Mouse (Mus musculus) thymus, postnatal 10 days (tissue): ENCODE measurements around the gene Emsy.
A peak's percentile ranks its signal among the peaks of the same experiment; 100 is the strongest.

Source experiments
- DNase-seq, 2 experiments: peaks; one replicate each; pipeline ENCODE4 v3.0.0; 2021; ENCODE audit warnings: low spot score in 2 of 2

The Emsy gene

GRCm38 (mm10) chr7:98577461-98577860, 79.1 kb downstream of the Emsy start:
- no peak for DNase-seq

DNA sequence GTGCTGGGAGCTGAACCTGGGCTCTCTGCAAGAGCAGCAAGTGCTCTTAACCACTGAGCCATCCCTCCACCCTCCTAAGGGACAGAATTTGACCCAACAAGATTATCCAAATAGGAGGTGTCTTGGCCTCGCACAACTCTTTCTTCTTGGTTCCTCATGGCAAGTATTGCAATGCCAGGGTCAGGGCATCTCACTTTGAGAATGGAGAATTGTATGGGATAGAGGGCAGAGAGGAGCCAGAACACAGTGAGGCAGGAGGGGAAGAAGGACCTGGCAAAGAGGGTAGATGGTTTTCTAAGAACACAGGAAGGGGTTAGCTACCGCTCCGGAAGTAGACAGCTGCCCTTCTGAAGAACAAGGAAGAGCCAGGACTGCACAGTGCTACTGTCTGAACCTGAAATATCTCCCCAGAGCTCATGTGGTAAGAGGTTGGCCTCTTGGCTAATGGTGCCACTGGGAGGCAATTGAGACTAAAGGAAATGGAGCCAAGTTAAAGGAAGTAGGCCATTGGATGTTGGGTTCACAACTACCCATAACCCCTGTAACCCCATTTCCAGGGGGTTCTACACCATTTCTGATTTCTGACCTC, 80.8 kb downstream of the Emsy start:
- DNase-seq, result no peak

DNA sequence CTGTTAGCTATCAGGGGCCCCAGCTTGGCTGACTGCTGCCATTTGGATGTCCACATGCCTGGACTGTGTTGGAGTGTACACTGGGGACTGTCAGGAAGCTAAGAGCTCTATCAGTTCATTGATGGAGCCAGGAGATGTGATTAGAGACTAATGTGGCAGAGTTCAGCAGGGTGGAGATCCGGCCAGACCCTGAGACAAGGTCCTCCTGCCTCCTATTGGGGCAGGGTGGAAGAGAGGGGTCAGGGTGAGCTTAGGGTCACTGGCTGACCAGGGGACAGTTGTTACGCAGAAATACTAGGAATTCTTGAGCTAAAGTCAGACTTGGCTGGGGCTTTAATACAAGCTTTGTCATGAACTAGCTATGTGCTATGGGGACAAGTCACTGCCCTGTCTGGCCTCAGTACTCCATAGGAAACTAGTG, 81.8 kb downstream of the Emsy start:
- DNase-seq, result no peak

GRCm38 (mm10) chr7:98574271-98574670, 82.3 kb downstream of the Emsy start:
- DNase-seq, result peak; percentile 48 to 52

DNA sequence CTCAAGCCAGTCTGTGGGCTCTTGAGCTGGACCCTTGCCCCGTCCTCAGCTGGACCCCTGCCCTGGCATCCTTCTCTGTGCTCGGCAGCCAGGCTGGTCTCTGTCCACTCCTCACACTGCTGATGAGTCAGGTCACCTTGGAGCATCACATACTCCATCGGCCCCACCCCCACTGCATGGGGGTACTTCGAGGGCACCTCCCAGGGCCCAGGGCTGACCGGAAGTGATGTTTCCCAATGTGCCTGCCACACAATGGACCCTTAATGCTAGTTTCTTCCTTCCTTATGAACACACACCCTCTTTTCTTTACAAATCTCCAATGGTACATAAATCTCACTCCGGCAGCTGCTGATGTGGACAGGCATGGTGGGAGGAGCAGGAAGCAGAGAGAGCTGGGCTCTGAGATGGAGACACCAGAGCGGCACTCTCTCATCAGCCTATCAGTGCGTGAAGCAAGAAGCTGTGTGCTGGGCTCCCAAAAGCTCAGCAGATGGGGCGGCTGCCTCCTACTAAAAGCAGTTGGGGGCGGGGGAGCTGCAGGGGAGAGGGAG, 83.3 kb downstream of the Emsy start:
- DNase-seq, result no peak

DNA sequence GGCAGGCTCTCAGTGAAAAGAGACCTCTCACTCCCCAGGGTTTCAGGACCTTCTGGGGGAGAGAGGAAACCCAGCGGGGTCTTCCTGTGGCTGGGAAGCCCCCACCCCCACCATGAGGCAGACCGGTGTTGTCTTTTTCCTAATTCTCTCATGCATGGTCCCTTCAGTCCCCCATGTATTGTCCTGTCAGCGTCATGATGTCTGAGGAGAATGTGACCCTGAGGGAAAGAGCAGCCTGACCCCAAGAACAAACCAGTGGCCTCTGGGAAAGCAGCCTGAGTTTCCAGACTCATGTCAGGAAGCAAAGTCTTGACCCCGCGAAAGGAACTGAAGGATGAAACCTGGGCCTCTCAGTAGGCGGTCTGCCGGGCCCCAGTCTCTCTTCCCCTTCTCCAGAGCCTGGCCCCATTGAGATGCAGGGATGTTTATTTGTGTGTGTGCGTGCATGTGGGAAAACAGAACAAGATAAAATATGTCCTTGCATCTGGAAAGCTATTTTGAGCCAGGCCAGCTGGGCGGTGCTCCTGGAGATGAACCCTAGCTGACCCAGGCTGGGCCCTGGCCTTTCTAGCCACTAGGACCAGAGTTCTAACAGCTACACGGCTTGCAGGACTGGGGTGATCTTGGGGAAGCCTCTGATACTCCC, 84.2 kb downstream of the Emsy start:
- DNase-seq, result no peak

- peak; percentile 41 to 44 for DNase-seq
Measured at GRCm38 (mm10) chr7:98570824-98571505, 85.6 kb downstream of the Emsy start.

- DNase-seq, result no peak
Measured at GRCm38 (mm10) chr7:98567056-98567455, 89.5 kb downstream of the Emsy start.

- peak; percentile 51 to 56 for DNase-seq
Measured at GRCm38 (mm10) chr7:98564607-98565364, 91.8 kb downstream of the Emsy start.

- peak in 1 of 2 experiments; percentile 43 for DNase-seq
Measured at GRCm38 (mm10) chr7:98563991-98564390, 92.6 kb downstream of the Emsy start.

- DNase-seq, result peak; percentile 79 to 91
Measured at GRCm38 (mm10) chr7:98562966-98563365, 93.6 kb downstream of the Emsy start.

- DNase-seq, result no peak
Measured at GRCm38 (mm10) chr7:98562186-98562585, 94.4 kb downstream of the Emsy start.

GRCm38 (mm10) chr7:98561556-98562164, 94.9 kb downstream of the Emsy start:
- DNase-seq, result no peak

GRCm38 (mm10) chr7:98558128-98558921, 98.3 kb downstream of the Emsy start:
- peak; percentile 44 to 45 for DNase-seq

- DNase-seq, result no peak
Measured at GRCm38 (mm10) chr7:98556767-98557394, 99.7 kb downstream of the Emsy start.

- no peak for DNase-seq
Measured at GRCm38 (mm10) chr7:98551041-98551440, 105.5 kb downstream of the Emsy start.

DNA sequence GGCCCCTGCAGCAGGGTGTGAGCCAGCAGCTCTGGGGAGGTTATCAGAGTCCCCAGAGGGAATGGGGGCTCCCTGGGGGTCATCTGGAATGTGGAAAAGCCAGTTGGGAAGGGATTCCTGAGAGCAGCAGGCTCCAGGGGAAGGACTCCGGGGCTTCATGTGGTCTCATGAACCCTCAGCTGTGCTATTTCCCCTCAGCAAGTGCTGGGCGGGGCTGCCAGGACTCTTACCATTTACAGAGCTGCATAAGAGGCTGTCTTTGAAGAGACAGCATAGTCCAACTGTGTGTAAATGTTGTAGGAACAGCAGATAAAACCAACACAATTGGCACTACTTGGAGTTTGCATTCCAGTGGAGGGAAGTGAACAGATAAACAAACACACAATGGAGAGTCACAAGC, 106.0 kb downstream of the Emsy start:
- DNase-seq, result no peak

GRCm38 (mm10) chr7:98548839-98549238, 107.7 kb downstream of the Emsy start:
- no peak for DNase-seq

DNA sequence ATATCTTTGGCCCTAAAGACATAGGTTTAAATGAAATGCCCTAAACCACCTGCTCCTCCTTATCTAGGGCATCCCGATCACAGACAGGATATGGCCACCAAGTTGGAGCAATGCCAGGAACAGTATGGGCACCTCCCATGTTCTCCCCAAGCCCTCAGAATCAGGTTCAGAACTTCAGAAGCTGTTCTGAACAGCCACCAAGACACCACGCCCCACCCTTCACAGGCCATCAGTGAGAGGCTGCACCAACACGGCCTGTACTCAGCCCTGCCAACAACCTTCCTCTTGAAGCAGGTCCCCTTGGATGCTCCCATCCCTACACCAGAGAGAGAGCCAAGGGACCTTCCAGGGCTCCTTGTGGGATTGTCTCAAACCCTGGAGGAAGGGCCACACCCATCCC, 112.0 kb downstream of the Emsy start:
- no peak for DNase-seq

DNA sequence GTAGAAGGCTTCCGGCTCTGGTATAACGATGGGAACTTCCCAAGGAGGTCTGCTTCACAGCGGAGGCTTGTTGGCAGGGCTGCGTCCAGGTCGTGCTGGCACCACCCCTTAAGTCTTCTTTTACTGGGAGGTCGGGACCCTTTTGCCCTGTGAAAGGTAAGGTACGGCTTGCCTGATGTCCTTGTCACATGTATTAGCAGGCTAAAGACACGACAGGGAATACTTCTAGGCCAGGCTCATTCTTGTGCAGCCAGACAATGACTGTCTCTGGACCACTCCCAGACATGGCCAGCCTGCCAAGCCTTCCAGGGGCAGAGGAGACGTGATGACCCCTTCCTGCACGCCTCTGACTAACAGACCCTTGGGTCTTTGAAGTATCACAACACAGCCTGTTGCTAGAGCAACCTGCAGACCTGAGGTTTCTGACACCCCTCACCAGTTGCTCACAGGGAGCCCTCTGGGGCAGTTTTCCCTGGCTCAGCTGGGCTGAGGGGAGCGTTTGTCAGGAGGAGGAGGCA, 112.7 kb downstream of the Emsy start:
- DNase-seq, result no peak
